Mouse (Mus musculus): ENCODE data around the gene Xpr1.
"Not testable (repeated sequence)": the region's sequence is repeated elsewhere in the genome, so short reads cannot be mapped to it uniquely, and the experiment has no call there.

The Xpr1 gene

DNA sequence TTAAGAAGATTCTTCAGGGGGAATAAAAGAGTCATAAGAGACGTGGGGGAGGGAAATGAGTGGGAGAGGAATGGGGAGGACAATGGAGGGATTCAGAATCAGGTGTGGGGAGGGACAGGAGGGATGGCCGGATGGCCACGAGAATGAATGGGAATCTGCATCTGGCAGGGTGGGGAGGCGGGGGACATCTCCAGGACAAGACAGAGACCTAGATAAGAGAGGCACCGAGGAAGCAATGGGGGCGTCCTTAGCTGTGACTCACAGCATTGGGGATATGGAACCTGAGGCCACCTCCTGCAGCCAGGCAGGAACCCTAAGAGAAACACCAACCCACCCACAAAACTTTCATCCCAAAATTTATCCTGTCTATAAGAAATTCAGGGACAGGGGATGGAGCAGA, 81.3 kb downstream of the Xpr1 start:
- DNase-seq (ENCODE audit: low spot score in 2 of 2): no peak

DNA sequence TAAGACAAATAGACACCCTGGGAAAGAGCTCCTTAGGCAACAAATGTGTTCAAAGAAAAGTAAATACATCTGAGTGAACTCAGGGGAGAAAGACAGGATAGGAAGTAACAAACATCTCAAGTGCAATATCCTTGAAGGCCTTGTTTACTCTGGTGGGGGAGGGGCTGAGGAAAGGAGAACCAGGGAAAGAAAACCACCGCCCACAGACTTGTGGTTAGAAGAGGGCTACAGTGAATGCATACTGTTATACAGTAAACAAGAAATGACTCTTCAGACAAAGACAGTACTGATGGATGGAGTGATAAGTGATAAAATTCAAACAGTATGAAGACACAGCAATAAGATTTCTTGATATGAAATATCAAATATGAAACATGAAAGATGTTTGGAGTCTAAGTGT, 95.0 kb downstream of the Xpr1 start:
- peak in 1 of 2 experiments; percentile 5 for DNase-seq (ENCODE audit: low spot score in 2 of 2)

DNA sequence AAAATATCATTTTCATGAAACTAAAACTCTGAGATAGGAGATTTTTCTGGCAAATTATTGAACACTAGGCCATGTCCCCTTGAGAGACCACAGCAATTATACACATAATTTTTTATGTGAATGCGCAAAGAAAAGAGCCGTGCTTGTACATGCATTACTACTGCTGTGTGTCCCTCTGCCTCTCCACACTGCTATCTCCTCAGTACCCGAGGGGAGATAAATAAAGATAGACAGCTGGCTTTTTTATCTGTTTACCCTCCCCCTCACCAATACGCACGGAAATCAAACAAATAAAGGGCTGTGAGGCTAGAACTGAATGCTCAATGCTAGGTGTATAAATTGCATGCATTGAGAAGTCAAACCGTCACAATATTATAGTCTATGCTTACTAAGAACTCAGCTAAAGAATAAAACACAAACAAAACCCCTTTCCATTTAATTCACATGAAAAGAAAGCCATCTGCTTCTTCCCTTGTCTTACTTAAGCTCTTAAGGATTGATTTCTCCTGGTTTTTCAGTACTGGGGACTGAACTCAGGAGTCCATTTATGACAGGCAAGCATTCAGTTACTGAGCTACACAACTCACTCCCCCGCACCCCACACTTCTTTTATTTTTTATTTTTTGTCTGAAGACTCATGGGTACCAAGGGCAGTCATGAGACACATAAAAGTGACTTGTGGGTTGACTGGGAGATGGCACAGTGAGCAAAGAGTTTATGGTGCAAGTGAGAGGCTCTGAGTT, 97.0 kb downstream of the Xpr1 start:
- DNase-seq (ENCODE audit: low spot score in 2 of 2): no peak

DNA sequence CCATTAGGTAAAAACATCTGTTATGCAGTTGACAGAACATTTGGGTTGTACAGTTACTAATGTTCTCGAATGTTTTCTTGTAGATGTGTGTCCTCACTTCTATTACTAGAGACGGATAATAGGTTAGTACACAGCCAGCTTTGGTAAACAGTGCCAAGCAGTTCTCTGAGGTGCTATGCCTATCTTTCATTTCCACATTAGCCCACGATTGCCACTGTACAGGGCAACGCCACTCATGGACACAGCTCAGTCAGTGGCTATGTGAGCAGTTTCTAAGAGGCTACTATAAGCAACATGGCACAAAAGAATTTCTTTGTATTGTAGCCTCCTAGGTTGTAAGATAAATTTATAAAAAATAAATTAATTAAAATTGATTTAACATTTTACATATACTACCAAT, 97.7 kb downstream of the Xpr1 start:
- no peak for DNase-seq (ENCODE audit: low spot score in 2 of 2)

DNA sequence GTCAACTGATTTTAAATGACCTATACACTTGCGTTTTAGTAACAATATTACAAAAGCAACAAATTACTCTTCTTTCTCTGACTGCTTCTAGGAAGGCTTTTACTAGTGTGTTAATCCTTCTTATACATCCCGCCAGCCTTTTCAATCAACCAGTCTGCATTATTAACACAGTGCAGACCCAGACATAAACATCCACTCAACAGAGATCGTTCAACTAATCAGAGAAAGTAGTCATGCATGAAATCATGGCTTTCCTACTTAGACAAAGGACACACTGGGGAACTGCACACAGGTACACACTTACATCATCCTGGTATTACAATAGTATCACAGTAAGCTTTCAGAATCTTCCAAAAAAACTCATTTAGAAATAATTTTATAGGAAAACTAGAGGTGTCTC, 105.5 kb downstream of the Xpr1 start:
- DNase-seq (ENCODE audit: low spot score in 2 of 2): no peak

DNA sequence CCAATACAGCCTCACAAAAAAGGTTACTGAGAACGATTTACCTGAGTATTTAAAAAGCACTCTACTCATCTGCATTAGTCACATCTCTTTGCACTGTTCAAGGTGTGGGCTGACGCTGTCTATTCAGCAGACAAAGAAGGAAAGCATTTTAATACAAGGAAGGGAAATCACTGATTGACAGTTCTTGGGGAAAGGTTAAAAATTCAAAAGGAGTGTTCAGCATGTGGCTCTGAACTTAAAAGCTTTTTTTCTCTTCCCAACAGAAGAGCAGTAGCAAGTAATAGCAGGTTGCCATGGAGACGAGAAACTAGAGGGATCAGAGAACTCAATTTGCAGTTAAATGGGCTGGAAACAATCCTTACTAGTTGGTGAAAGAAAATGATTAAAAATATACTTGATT, 110.3 kb downstream of the Xpr1 start:
- DNase-seq (ENCODE audit: low spot score in 2 of 2): no peak

DNA sequence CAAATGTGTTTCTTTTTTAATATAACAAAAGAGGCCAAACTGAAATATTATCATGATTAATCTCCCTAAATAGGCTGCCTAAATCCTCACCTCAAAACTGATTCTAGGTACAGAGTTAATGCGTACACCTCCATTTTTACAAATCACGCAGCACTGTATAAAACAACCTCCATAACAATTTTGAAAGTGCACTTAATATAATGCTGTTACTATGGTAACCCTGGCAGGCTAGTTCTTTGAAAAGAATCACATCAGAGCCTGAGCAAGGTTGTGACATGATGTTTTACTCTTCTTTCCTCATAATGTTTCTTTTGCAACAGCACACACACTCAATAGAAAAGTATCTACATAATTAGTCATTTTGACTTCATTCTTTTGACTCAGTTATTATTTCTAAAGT, 113.8 kb downstream of the Xpr1 start:
- DNase-seq (ENCODE audit: low spot score in 2 of 2): no peak

DNA sequence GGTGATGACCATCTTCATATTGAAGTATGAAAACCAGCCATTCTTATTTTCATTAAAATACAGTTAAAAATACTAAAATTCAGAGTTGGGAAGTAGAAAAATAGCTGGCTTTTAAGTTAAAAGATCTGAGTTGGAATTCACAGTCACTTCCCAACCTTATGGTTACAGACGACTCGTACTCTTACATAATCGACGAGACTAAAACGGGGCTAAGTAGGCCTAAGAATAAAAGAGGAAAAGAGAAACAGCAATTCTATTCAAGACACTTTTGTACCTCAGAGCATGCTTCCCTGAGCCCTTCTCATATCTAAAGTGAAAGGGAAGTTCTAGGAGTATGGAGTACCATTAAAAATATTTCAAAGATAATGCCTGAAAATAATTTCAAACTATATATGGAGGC, 119.6 kb downstream of the Xpr1 start:
- no peak for DNase-seq (ENCODE audit: low spot score in 2 of 2)

DNA sequence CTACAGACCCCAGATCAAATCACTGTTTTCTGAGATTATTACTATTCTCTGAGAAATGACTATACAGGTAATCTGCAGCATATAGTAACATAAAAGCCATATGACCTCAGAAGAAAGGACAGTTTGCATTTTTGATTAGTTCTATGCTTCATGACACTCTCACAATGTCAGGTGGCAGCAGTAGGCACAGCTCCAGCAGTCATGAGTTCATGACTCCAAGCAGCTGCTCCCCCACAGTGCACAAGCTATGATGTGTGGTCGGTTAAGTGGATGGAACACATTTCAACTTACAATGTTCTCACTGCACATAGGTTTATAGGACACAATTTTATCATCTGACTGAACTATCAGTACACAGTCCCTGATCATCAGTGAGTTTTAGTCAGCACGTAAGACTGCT, 120.0 kb downstream of the Xpr1 start:
- no peak for DNase-seq (ENCODE audit: low spot score in 2 of 2)

DNA sequence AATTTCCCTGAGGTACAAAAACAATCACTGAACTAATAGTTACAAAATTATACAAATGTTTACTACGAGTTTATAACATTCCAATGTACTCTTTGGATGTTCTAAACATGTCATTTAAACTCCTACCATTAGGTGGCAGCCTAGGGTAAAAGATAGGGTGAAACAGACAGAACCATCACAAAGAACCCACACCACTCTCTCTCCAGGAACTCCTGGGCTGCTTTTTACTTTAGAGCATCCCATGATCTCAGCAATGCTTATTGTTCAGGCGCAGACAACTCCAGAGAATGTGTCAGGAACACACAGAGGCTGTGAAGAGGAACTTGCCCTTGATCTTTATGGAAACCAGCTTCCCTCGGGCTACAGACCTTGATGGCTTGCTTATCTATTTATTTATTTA, 123.8 kb downstream of the Xpr1 start:
- DNase-seq (ENCODE audit: low spot score in 2 of 2): peak; percentile 24 to 28

DNA sequence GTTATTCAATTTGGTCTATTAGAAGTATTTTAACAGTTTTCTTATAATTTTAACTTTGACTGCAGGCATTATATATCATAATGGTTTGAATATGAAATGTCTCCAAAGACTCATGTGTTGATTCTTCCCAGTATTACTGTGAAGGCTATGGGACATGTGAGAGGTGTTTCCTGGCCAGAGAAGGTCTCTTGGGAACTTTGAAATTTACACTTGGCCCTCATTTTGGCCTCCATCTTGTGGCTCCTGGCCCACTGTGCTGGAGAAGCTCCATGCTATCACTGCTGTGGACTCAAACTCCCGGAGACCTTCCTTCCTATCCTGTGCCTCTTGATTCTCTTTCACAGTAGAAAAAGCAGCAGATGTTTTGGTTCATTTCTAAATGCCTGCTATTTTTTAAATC, 127.8 kb downstream of the Xpr1 start:
- no peak for DNase-seq (ENCODE audit: low spot score in 2 of 2)

DNA sequence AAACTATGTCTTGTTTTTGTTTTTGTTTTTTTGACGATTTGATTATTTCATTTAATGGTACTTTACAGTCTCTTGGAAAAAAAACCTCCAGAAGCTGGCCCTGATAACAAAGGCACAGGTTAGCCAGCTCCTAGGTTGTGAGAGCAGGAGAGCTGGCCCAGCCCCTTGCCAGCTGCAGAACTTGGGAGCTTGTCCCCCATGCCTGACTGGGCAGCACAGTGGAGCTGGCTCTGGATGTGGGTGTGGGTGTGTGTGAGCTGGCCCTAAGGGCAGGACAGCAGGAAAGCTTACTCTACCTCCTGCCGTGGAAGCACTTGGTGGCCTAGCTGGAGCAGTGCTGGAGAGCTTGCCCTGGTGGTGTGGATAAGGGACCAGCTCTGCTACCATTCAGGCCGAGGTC, 129.2 kb downstream of the Xpr1 start:
- DNase-seq (ENCODE audit: low spot score in 2 of 2): no peak

DNA sequence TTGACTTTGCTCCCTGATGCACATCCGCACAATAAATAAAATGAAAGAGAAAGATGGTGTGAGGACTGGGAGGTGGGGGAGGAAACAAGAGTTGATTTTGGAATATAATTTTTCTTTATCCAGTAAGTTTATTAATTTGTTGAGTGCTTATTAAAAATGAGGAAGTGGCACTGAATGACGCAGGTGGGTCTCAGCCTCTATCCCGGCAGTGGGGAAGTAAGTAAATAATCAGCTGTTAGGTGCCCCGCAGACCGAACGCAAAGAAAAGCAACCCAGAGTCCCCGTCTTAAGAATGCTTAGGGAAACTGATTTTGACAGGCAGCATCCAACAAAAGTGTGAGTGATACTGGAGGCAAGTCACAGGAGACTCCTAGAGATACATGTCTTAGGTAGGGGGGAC, 133.4 kb downstream of the Xpr1 start:
- peak in 1 of 2 experiments; percentile 47 for DNase-seq (ENCODE audit: low spot score in 2 of 2)

DNA sequence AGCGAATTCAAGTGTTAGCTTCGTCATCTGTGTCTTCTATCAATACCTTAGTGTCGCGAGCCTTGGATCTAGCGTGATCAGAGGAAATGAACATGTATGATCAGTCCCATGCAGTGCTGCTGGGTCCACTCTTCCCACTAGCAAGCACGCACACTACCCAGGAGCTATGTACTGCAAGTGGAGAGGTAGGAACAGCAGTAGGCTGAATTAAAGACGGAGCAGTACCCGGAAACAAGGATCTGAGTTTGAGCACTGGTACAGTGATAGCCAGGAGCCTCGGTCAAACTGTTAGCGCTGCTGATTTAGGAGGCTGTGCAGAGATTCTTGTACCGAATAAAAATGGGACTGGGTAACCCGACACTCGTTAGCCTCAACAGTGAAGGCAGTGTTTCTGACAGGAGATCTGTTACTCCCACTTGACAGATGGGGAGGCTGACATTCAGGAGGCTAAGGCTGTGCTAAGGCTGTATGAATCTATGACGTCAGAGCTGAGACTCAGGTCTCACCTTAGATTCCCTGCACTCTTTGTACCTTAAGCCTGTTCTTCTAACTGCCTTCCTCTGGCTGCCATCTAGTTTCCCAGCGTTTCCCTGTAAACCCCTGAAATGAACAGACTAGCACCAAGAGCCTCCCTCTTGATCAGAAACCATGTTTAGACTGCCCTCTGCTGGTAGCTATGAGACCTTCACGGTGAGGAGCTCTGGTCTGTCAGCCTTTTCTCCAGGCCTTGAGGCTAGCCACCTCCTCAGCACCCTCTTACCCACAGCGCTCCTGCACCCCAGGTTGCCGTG, 136.0 kb downstream of the Xpr1 start:
- DNase-seq (ENCODE audit: low spot score in 2 of 2): peak; percentile 19 to 60

DNA sequence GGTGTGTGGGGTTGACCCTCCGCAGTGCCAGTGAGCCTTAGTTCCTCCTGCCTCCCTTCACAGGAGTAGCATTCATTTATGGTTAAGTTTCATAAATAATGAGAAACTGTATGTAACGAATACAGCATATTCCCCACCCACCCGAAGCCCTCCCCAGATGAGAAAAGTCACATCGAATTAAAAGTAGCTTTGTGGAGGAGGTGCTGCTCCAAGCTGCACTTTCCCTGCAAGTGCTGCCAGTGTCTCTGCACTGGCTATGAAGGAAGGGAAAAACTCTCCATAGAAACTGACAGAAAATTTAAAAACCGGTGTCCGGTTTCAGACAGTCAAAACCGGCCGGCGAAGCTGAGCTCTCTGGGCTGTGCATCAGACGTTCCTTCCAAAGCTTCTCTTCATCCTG, 136.9 kb downstream of the Xpr1 start:
- no peak for DNase-seq (ENCODE audit: low spot score in 2 of 2)

DNA sequence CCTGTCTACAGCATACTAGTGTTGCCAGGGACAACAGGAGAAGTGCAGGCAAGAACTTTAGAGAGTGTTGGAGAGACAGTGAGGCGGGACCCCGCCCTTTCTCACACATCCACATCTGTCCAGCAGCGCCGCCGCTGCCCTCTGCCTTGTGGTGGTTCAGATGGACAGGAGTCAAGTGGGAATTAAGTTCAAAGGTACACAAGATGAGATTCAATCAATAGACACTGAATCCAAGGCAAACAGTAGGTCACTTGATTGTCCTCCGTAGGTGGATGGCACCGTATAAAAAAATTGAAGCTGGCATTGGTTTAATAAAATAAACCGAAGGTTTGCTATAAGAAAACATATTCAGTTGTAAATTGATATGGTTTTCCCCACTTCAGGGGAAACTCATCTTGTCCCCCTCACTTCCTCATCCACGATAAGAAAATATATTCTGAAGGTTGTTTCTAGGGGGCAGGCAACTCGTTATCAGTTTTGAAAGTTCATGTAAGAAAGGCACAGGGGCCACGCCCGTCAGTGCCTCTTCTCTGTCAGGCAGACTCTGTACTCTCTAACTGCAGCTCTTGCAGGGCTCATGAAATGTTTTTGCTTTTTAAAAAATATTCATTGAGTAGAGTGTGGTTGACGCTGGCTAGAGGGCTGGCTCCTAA, 140.7 kb downstream of the Xpr1 start:
- DNase-seq (ENCODE audit: low spot score in 2 of 2): no peak

DNA sequence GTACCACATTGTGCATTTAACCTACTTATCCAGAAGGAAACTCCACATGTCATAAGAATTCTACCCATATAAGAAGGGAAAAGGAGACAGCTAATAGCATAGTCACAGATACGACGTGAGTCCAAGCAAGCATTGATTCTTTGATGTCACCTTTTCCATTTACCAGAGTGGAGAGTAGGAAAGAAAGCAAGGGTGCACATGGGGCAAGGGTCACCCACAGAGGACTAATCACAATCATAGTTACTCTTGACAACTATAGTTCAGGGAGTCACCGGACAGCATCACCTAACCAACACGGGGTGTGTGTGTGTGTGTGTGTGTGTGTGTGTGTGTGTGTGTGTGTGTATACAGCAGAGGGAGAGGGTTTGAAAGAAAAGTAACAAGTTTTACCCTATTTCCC, 141.4 kb downstream of the Xpr1 start:
- DNase-seq (ENCODE audit: low spot score in 2 of 2): no peak

DNA sequence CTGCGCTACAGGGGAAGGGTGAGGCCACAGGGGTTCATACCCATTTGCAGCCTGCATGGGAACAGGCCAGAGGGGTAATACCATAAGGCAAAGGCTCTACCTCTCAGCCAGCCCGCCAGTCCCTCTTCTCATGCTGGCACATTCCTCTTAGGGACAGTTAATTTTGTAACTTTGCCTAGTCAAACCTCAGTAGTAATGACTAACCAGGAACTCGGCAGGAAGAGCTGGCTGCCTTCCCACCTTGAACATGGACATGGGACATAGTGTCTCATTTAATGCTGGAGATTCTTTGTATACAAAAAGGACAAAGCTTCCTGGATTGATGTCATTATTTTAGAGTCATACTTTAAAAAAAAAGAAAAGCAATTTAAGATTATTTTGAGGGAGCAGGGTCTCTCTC, 142.2 kb downstream of the Xpr1 start:
- DNase-seq (ENCODE audit: low spot score in 2 of 2): no peak

DNA sequence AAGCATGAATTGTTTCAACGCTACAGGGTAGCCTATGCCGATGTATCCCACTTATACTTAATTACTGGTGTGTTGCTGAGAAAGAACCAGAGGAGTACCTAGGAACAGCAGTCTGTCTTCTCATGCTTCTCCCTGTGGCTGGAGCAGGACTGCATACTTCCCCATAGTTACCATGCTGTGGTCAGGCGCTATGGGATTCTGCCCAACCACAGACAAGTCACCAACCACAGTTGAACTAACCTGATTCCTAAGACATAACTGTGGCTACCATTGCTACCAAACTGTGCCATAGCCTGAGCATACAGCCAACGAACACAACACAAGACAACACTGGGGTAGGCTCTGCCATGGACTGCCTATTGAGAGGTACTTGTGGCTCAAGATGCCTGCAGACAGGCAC, 144.3 kb downstream of the Xpr1 start:
- no peak for DNase-seq (ENCODE audit: low spot score in 2 of 2)

DNA sequence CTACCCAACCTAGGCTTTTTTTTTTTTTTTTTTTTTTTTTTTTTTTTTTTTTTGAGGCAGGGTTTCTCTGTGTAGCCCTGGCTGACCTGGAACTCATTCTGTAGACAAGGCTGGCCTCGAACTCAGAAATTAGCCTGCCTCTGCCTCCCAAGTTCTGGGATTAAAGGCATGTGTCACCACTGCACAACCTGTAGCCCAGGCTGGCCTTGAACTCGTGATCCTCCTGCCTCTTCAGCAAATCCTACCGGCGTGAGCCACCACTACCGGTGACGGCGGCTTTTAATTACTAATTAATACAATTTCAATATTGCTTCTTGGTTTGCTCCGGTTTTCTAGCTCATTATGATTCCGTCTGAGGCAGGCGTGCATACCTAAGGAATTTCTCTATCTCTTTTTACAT, 154.7 kb downstream of the Xpr1 start:
- not testable (repeated sequence) for DNase-seq (ENCODE audit: low spot score in 2 of 2)

DNA sequence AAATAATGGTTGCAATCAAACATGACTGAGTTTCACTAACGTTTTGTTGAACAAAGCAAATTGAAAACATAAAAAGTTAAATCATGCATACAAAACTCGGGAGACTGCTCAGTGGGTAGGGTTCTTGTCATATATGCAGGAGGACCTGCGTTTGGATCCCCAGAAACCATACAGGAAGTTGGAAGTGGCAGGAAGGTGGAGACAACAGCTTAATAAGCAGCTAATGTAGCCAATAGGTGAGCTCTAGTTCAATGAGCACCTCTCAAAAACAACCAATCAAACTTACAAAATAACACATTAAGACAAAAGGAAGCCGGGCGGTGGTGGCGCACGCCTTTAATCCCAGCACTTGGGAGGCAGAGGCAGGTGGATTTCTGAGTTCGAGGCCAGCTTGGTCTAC, 162.9 kb downstream of the Xpr1 start:
- no peak for DNase-seq (ENCODE audit: low spot score in 2 of 2)

DNA sequence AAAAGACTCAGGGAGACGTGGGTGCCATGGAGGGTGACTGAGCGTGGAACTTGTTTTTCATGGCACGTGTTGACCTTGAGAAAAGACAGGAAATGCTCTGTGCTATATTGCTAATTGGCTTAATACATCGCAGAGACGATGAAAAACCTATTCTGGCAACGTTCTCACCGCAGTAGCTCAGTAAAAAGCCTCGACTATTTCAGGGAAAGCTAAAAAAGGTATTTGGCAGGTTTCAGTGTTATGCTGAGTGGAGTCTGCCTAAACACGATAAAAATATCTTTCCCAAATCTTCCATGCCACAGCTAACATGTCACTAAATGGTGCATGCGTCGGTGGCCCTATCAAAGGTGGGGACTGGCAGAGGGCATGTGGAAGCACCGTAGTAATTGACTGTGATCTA, 164.1 kb downstream of the Xpr1 start:
- DNase-seq (ENCODE audit: low spot score in 2 of 2): no peak

DNA sequence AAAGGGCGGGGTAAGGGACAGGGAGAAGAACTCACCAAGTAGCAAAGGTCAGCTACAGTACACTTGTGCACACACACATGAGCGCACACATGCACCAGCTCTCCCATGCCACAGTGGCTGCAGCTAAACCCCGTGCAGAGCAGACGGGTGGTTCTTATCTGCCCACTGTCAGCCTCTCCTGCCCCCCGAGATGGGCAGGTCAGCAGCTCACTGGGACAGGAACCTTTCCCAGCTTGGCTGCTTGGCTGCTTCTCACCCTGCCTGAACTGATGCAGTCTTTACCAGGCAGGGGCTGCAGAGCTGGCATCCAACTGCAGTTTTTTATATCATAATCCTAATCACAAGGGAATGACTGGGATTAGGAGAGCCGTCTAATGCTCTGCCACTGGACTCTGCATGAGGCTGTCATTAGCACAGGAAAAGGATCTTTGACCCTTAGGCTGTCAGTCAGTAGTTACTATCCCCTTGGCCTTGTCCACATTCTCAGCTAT, 164.5 kb downstream of the Xpr1 start:
- DNase-seq (ENCODE audit: low spot score in 2 of 2): no peak

Data from natural killer cell, adult 2 months (primary cell).